Mouse (Mus musculus): Measurements from ENCODE around the gene Olfr209.
A peak's percentile ranks its signal among the peaks of the same experiment; 100 is the strongest.
"Not testable (repeated sequence)": the region's sequence is repeated elsewhere in the genome, so short reads cannot be mapped to it uniquely, and the experiment has no call there.

The Olfr209 gene

GRCm38 (mm10) chr16:59363893-59364292 lies at the start of gene Olfr209:
TSS of gene Olfr209 (minus strand) at chr16:59363993.
- ATAC-seq (ENCODE audit: low TSS enrichment) = no peak

GRCm38 (mm10) chr16:59413475-59413874 lies 49.7 kb upstream of the Olfr209 start:
- ATAC-seq (ENCODE audit: low TSS enrichment) = no peak

DNA sequence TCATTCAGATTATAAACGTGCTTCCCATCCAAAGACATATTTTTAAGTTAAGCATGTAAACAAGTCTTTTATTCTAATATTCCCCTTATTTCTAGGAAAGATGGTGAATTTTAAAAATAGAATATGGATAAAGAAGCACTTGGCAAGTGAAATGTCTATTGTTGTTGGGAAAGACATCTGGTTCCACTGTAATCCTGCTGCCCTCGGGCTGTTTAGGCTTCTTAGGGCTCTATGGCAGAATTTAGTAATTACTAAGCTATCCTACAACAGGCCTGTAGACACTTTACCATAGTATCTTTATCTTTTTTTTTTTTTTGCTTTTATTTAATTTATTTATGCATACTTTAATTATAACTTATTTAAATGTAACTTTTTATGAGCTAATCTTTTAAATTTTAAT lies 46.0 kb upstream of the Olfr209 start:
- no peak for ATAC-seq (ENCODE audit: low TSS enrichment)

- ATAC-seq (ENCODE audit: low TSS enrichment) = no peak
Measured at GRCm38 (mm10) chr16:59409341-59409748, 45.6 kb upstream of the Olfr209 start.

DNA sequence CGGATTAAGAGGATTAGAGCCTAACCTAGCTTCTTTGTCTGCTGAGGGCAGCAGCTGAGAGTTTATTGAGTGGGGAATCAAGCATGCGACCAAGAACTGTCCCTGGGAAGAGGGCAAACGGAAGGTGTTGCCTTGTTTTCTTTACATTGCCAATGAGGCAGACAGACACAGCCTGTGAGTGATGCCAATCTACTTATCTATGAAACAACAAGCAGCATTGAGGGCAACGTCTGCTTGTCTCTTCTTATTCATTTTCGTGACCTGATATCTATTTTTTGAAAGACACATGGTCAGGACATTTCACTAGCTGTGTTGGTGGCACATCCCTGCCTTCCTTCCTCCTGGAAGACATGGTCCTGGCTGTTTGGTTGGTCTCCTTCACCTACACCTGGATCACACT lies 43.2 kb upstream of the Olfr209 start, which contains the start of gene Gabrr3:
TSS of gene Gabrr3 (plus strand) at position 301 of the 400 bp plus-strand sequence.
- ATAC-seq (ENCODE audit: low TSS enrichment) = no peak

DNA sequence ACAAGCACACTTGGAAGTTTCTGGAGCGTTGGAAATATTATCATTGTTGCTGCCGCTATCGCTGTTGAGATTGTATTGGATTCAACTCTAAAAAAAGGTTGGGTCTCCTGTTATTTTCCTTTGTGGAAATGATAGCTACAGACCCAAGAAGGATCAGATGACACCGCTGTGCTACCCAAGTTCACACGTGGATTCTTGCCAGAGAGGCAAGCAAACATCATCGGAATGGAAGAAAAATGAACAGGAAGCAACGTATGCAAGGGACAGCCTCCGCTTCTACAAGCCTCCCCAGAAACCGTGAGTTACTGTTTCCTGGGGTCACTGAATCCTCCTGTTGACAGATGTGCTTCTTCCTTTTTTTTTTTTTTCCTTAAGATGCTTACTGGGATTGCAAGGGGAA lies 41.0 kb upstream of the Olfr209 start:
- no peak for ATAC-seq (ENCODE audit: low TSS enrichment)

GRCm38 (mm10) chr16:59403684-59404083 lies 39.9 kb upstream of the Olfr209 start:
- ATAC-seq (ENCODE audit: low TSS enrichment) = peak; percentile 99

DNA sequence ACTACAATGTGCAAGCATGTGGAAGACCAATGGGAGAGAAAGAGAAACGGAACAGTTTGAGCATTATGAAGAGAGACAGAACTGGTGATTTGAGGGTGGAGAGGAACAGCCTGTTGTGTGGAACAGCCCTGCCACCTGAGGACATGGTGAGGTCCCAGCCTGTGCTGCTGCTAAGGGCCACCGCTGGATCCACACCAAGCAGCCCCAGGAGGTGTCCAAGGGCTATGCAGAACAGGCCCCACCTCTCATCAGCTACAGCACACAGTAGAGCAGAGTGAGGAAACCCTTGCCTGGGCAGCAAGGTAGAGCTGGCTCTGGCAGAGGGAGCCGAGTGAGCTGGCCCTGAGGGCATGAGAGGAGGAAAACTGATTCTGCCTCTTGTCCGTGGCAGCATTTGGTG lies 38.2 kb upstream of the Olfr209 start:
- ATAC-seq (ENCODE audit: low TSS enrichment) = no peak

GRCm38 (mm10) chr16:59401102-59401501 lies 37.3 kb upstream of the Olfr209 start:
- ATAC-seq (ENCODE audit: low TSS enrichment) = peak; percentile 57; the same call in 1 of the 2 replicates

DNA sequence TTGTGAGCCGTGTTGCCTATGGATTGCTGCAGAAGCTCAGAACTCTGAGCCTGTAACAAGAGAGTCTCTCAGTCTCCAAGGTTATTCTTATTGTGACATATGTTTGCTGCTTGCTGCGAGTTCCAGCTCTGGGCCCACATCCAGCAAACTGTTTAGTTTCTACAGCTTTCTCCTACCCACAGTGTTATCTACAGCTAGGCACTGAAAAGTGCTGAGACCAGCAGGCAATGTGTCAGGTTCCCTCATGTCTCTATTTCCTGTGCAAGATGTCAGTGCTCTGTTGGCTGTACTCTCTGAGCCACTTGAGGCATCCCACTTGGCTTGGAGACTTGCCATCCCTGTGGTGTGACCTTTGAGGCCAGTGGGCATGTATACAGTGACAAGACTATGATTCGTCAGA lies 29.5 kb upstream of the Olfr209 start:
- ATAC-seq (ENCODE audit: low TSS enrichment) = peak; percentile 99

DNA sequence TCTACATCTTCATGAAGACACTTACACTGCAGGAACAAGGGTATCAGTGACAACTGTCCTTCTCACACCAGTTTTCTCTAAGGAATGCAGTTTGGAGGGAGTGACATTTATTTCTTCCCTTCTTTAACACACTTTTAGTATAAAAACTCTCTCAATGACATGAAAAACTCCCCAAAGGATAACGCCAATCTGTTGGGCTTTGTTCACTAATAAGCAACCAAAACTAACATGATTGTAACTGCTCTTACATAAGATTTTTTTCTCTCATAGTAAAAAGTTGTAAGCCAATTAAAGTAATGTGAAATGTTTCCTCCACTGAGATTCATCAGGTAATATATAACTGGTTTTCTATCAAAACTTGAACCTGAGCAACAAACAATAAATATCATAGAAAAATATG lies 14.6 kb downstream of the Olfr209 start, which contains the start of gene Olfr206:
TSS of gene Olfr206 (minus strand) at position 101 of the 400 bp plus-strand sequence.
- ATAC-seq (ENCODE audit: low TSS enrichment) = no peak

- no peak for ATAC-seq (ENCODE audit: low TSS enrichment)
Measured at GRCm38 (mm10) chr16:59331038-59331437, 32.8 kb downstream of the Olfr209 start, which contains the start of gene Olfr205. TSS of gene Olfr205 (minus strand) at chr16:59331138.

DNA sequence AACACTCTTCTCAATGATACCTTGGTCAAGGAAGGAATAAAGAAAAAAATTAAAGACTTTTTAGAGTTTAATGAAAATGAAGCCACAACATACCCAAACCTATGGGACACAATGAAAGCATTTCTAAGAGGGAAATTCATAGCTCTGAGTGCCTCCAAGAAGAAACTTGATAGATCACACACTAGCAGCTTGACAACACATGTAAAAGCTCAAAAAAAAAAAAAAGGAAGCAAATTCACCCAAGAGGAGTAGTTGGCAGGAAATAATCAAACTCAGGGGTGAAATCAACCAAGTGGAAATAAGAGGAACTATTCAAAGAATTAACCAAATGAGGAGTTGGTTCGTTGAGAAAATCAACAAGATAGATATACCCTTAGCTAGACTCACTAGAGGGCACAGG lies 40.5 kb downstream of the Olfr209 start:
- ATAC-seq (ENCODE audit: low TSS enrichment) = not testable (repeated sequence)

GRCm38 (mm10) chr16:59318148-59318547 lies 45.6 kb downstream of the Olfr209 start, which contains the start of gene Olfr204:
TSS of gene Olfr204 (minus strand) at chr16:59318248.
- ATAC-seq (ENCODE audit: low TSS enrichment) = no peak

Data from frontal cortex, adult (tissue).